Mouse (Mus musculus) cortical plate, adult 2 months (tissue): Measurements from ENCODE around the gene Nptx1.

ENCODE experiments used
- CTCF ChIP-seq: fragments of 200-500 bp; IDR thresholded peaks from 2 replicates; pipeline ENCODE4 v1.5.1; 2011; ENCODE audit warnings: mild to moderate bottlenecking, control low read depth, low read length; ENCODE audit not compliant: insufficient read depth; ENCODE audit errors: extremely low read depth
- POLR2A ChIP-seq: fragments of 200-500 bp; IDR thresholded peaks from 2 replicates; pipeline ENCODE4 v1.6.1; 2011; ENCODE audit warnings: mild to moderate bottlenecking, low read length, control low read depth; ENCODE audit not compliant: insufficient read depth; ENCODE audit errors: extremely low read depth

DNA sequence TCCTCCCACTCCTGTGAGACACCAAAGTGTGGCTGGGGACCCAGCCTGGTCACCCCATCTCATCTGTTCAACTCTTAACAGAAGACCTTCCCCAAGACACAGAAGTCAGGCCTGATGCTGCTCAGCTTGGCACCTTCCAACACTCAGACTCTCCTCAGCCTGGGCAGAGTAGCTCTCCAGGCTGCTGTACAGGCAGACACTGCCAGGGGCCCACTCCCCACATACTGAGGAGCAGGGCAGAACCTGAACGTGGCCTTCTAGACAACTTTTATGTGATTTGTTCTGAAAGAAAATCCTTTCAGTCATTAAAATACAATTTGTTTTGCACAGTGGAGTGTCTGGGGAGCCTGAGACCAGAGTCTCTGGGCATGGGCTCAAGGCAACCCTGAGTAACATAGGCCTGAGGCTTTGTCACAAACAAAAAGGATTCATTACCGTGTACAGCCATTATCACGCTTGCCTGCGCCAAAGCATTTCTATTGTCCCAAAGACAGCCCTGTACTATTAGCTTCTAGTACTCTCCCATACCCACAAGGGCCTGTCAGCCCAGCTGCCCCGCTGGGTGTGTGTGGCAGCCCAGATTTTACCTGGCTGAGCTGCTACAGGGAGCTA, 38.3 kb downstream of the Nptx1 start:
- no peak for TF ChIP-seq POLR2A
- TF ChIP-seq CTCF: no peak
